Mouse (Mus musculus) spleen, postnatal 36 days (tissue): ENCODE results near the gene Rnf19b.

ENCODE experiments used
- DNase-seq, 2 experiments: peaks; one replicate each; pipeline ENCODE4 v3.0.0; 2022; ENCODE audit warnings: low spot score in 2 of 2, mixed read lengths in 1 of 2

Gene Rnf19b

GRCm38 (mm10) chr4:129058207-129059092 is at the start of gene Rnf19b:
Gene Rnf19b, plus strand, starts transcription at chr4:129058271.
- DNase-seq = peak; percentile 46 to 50

- DNase-seq = no peak
Measured at GRCm38 (mm10) chr4:129008672-129009071, 49.4 kb upstream of the Rnf19b start.

DNA sequence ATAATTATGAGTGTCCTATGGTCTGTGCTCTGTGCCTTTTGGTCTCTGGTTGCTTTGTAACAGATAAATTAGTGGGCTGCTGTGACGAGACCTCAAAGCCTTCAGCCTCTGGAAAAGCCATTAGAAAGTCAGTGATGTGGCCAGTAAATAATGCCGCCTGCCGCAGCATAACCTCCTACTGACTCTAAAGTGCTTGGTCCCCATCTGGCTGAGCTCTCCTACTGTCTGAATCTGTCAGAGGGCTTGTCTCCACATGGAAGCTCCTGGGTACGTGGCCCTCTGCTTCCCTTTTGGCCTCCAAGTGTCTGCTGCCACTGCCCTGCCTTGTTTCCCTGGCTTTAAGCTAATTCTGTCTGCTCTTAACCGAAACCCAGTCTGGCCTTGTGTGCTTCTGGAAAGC is 48.5 kb upstream of the Rnf19b start:
- no peak for DNase-seq

DNA sequence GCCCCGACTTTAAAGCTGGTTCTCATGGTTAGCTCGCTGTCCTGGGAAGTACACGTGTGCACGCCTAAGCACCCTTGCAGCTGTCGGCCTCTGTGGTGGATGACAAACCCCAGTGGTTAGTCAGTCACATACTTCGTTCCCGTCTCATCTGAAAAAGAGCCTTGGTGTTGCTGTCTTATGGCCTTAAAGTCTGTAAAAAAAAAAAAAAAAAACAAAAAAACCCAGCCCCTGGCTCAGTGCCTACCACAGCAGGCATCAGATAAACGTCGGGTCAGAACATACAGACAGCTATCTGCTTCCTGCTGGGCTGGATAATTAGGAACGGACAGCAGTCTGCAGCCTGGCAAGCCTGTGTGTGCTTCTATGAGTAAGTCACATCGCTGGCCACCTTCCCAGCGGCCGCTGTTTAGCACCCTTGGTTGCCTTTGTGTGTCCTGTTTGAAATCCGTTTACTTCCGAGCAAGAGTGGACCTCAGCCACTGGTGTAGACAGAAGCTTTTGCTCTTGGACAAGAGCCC is 46.4 kb upstream of the Rnf19b start:
- no peak for DNase-seq

- DNase-seq = no peak
Measured at GRCm38 (mm10) chr4:129013151-129013864, 44.8 kb upstream of the Rnf19b start.

DNA sequence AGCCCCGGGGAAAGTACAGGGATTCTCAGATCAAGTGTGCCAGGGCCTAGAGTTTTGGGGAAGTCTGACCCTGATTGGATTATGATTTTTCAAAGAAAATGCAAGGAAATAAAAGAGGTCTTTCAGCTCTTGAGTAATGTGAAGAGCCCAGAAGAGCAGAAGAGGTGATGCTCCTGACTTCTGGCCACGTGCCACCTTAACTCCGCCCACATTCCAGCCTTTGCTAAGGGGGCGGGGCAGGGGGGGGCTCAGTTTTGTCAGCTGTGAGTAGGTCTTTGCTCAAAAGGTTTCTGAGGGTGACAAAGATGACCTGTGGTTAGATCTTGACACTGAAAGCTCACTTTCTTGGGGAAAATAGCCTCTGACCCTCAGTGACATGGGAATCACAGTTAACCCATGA is 41.7 kb upstream of the Rnf19b start:
- no peak for DNase-seq

DNA sequence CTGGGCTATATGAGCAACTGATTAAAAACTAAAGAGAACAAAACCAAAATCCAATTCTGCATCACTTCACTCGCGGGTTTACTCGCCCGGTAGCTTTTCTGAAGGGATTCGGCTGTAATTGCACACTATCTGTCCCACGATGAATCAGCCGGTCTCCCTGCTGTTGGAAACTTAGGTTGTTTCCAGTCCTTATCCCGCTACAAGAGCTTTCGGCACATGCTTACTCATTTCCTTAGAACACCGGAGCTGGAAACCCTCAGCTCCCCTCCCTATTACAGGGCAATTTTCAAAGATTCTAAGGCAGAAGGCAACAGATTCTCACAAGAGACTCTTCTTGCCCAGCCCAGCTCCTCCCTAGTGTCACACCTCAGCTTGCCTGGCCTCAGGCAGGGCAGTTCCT is 40.9 kb upstream of the Rnf19b start:
- no peak for DNase-seq

- DNase-seq = no peak
Measured at GRCm38 (mm10) chr4:129018788-129019435, 39.2 kb upstream of the Rnf19b start.

GRCm38 (mm10) chr4:129019788-129020187 is 38.3 kb upstream of the Rnf19b start:
- no peak for DNase-seq

GRCm38 (mm10) chr4:129020454-129020853 is 37.6 kb upstream of the Rnf19b start:
- DNase-seq = peak in 1 of 2 experiments; percentile 53

- no peak for DNase-seq
Measured at GRCm38 (mm10) chr4:129021426-129021825, 36.6 kb upstream of the Rnf19b start.

DNA sequence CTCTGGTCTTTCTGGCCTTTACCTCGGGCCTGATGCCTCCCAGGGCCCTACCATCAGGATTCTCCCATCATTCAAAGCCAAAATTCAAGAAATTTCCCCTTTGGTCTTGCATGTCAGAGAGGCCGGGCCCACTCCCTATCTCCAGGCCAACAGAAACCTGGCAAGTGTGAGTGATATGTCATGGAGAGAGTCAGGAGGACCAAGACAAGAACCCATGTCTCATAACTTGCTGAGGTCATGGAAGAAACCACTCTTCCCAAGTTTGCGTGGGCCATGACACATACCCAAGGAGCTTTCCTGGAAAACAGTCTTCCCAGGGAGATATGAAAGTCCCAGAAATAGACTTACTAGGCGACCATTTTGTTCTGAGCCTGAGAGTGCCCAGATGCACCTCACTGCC is 36.2 kb upstream of the Rnf19b start:
- no peak for DNase-seq

GRCm38 (mm10) chr4:129023884-129024283 is 34.2 kb upstream of the Rnf19b start:
- DNase-seq = no peak

GRCm38 (mm10) chr4:129024775-129025174 is 33.3 kb upstream of the Rnf19b start:
- peak in 1 of 2 experiments; percentile 58 for DNase-seq

DNA sequence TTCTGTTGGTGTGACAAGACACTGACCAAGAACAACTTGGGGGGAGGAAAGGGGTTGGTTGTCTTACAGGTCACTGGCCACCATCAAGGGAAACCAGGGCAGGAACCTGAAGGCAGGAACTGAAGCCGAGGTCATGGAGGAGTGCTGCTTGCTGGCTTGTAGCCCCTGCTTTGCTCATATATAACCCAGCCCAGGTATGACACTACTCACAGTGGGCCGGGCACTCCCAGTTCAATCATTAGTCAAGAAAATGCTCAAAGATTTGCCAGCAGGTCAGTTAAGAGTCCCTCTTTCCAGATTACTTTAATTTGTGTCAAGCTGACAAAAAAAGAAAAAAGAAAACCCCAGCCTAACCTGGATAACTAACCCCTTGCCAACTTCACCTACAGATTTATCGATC is 32.4 kb upstream of the Rnf19b start:
- no peak for DNase-seq

DNA sequence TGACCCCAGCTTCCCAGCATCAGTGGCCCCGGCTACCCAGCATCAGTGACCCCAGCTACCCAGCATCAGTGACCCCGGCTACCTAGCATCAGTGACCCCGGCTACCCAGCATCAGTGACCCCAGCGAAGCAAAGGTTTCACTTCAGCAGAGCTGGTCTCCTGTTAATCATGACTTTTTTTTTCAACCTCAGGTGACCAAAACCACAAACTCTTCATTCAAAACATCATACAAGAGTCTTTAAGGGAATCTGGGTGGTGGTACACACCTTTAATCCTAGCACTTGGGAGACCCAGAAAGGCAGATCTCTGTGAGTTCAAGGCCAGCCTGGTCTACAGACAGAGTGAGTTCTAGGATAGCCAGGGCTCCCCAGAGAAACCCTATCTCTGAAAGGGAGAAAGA is 27.3 kb upstream of the Rnf19b start:
- no peak for DNase-seq

DNA sequence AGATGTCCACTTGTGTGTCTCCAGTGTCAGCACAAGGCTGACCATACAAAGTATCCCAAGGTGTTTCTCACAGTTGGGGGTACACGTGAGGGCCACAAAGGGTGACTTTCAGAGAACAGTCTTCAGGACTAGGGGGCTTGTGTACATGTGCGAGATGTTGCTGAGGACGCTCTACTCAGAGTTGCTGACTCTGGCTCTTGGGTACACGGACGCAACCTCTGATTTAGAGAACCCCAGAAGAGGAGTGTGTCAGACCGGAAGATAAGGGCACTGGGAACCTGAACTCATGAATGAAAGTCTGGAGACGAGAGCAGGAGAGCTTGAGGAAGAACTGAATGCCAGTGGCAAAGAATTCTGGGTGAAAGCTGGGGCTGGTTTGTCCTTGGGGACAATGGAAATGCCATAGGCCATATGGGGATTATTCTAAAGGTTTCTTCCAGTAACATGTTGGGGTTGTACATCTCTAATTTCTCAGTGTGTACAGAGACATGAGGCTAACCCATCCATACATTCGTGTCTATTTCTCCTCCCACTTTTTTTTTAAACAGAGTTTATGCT is 26.6 kb upstream of the Rnf19b start:
- no peak for DNase-seq

GRCm38 (mm10) chr4:129032133-129032962 is 25.7 kb upstream of the Rnf19b start:
- DNase-seq = peak; percentile 87

- peak; percentile 82 to 87 for DNase-seq
Measured at GRCm38 (mm10) chr4:129032963-129033951, 24.8 kb upstream of the Rnf19b start.

GRCm38 (mm10) chr4:129034224-129034623 is 23.8 kb upstream of the Rnf19b start:
- DNase-seq = no peak
